Mouse (Mus musculus) erythroid progenitor cell, adult 5-6 weeks (primary cell): ENCODE results near the gene Kank2. TPM values are rescaled to one million over a fixed set of nuclear protein-coding genes. Genes with fewer than 3 reads are reported as not detected.

Experiments
- ATAC-seq: replicated peaks from 2 replicates; pipeline ENCODE4 v1.8.0; 2016; ENCODE audit warnings: moderate number of reproducible peaks, mild to moderate bottlenecking, moderate TSS enrichment, inconsistent platforms; ENCODE audit not compliant: poor library complexity, low FRiP score, severe bottlenecking
- total RNA-seq, 2 experiments: library from RNA; stranded (forward) in 1 of 2; stranded (reverse) in 1 of 2; fragments of 150-400 nt in 1 of 2; fragments of 186-747, 209-891 nt in 1 of 2; gene quantifications; 2 replicates each; pipeline versions ENCODE4 v1.2.3 to v1.2.4; 2015 to 2017; ENCODE audit warnings: low replicate concordance in 2 of 2

Kank2 gene
- total RNA-seq (2015; ENCODE audit: low replicate concordance), result not detected in 2 replicates
- 0.51 TPM in 1 of 2 replicates, not detected in the other for total RNA-seq (2017; ENCODE audit: low replicate concordance)

DNA sequence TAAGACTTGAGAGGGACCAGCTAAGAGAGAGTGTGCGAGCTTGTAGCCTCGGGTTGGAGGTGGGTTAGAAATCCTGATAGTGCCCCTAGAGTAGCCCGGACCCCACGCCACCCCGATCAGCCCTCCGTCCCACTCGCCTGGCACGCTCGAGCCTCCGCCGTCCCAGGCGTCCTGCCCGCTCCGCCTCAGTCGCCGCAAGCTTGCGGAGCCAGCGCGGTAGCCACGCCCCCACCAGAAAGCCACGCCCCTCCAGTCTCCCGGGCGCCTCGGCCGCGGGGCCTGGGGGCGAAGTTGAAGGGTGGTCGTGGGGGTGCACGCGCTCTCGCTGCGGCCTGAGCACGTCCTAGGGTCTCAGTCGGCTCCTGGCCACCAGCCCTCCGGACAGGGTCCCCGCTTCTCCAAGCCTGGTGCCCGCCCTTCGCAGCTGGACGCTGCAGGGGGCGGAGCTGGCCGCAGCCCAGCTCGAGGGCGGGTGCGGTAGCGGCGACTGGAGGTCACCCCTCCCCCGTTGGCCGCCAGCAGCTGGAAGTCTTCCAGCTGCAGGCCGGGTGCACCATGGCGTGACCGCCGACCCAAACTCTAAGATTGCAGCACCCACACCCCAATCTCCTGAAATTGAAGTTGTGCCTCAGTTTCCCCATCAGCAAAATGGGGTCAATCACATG is at the start of gene Kank2:
Gene Kank2 (minus strand): TSS at position 400 of the 665 bp plus-strand sequence.
- peak; percentile 72 for ATAC-seq

DNA sequence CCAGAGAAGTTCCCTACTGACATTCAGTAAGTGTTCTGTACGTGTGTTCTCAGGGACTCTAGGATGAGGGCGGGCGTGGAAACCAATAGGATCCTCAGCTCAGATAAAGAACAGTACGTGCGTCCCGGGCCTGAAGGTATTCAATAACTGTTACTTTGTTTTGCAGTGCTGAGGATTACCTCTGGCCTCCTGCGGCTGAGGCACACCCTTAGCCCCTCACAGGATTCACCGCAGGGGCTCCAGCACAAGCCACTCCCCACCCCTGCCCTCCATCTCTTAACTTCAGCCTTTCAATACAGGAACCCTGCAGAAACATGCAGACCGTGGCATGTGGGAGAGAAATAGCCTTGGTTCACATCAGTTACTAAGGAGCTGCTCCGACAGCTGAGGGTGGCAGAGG is 49.4 kb upstream of the Kank2 start:
- ATAC-seq, result no peak

DNA sequence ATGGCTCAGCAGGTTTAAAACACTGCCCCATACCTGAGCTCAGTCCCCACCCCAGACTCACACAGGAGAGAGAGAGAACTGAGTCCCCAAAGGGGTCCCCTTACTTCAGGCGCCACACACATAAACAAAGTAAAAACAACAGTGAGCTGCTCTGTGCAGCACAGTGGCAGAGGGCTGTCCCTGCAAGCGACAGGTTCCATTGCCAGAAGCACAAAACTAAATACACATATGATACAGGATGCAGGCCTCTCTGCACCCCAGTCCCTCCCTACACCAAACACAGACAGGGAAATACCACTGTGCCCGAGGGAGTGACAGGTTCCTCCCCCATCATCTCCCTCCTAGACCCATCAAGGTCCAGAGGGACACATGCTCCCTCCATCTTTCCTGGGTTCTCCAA is 48.9 kb upstream of the Kank2 start:
- ATAC-seq, result no peak

DNA sequence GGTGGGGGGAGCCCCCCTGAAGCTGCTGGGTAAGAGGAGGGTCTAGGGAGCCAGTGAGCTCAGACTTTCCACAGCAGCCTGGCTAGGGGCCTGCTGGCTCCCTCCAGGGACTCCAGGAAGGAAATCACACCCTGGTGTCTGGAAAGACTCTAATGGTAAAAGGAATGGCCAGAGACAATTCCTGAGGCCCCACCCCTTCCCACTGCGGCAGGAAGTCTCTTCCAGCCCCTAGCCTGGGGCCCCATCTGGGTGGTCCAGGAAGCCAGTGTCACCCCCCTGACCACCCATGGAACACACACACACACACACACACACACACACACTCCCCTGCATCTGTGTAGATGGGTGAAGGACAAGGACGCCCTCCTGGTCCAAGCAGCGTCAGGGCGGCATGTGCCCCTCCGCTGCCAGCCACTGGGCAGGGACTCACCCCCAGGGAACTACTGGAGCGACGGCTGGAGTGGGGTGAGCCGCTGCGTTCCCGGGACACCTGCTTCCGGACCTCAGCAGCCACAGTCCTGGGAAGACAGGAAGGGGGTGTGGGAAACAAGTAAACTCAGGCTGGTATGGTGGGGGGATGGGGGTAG is 48.3 kb upstream of the Kank2 start:
- no peak for ATAC-seq

GRCm38 (mm10) chr9:21845381-21846080 is 47.0 kb upstream of the Kank2 start:
- ATAC-seq, result no peak

DNA sequence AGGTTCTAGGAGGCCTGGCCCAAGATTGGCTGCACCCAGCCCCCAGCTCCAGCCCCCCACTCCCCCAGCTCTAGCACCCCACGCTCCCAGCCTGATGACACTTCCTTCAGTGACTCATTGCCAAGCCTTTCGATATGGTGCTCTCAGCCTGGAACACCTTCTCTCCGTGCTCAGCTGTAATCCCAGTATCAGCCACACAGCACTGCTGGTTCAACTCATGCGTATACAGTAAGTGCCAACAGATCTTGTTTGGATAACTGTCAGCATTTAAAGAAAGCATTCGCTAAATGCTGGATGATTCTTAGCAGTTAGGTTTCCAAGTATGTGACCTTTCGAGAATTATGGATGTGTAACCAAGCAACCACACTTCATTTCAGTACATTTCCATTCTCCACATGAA is 44.5 kb upstream of the Kank2 start:
- ATAC-seq, result no peak

DNA sequence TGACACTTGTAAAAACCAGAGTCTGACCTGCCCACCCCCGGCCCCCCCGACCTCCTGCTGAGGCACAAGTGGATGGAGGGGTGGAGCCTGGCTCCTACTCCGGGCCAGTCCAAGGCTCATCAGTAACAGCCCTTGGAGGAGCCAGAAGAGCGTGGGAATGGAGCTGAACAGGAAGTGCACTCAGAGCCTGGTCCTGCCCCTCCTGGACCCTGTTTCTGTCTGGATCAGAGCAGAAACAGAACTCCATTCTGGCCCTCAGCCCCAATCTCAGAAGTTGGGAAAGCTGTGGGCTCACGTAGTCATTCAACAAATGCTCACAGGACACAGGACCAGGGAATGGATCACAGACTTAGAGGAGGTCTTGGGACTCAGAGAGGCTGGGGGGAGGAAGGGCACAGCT is 43.8 kb upstream of the Kank2 start:
- ATAC-seq, result no peak

GRCm38 (mm10) chr9:21841340-21841739 is 42.8 kb upstream of the Kank2 start:
- no peak for ATAC-seq

DNA sequence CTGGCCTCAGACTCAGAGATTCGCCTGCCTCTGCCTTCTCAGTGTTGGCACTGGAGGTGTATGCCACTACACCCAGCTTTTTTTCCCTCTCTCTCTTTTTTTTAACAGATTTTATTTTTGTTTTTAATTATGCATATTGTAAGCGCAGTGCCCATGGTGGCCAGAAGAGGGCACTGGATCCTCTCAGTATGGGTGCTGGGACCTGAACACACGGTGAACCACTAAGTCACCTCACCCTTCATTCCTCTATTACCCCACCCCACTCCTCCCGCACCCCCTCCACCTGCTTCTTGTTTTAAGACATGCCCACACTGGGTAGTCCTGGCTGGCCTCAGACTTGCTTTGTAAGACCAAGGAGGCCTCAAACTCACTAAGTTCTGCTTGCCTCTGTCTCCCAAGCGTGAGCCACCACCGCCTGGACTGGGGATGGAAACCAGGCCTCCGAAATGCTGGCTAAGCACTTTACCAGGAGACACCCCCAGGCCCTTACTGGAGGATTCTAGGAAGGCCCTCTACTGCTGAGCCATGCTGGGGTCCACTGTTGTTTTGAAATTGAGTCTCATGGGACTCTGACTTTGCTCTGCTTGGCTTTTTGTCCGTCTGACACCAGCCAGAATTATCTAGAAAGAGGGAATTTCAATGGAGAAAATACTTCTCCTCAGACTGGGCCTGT is 41.7 kb upstream of the Kank2 start:
- ATAC-seq, result 0 out of 2 replicates have a peak, but pooled peaks have one; percentile 35

DNA sequence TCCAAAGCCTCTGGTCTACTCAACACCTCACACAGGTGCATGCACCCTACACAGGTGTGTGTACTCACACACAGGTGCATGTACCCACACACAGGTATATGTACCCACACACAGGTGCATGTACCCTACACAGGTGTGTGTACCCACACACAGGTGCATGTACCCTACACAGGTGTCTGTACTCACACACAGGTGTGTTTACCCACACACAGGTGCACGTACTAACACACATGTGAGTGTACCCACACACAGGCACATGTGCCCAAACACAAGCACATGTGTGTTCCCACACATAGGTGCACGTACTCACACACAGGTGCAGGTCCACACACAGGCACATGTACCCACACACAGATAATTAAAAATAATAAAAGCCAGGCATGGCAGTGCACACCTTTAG is 39.1 kb upstream of the Kank2 start:
- no peak for ATAC-seq

DNA sequence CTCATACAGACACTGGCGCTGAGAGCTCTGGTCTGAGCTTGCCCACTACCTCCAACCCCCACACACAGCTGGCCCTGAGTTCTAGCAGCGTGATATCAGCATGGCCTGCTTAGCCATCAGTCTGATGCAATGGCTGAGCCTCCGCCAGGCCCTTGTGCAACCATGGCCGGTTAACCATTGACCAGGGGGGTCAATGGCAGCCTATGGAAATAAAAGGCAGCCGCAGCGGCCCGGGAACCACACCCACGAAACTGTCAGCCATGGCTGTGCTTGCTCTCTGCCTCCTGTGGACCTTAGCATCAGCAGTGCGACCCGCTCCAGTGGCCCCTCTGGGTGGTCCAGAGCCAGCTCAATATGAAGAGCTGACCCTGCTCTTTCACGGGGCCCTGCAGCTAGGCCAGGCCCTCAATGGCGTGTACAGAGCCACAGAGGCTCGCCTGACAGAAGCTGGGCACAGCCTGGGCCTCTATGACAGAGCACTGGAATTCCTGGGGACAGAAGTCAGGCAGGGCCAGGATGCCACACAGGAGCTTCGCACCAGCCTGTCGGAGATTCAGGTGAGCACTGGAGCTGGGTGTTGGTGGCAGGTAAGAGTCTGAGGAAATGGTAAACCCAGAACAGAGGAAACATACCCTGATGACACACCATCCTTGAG is 36.8 kb upstream of the Kank2 start, which contains the start of gene Angptl8:
Gene Angptl8 (plus strand): TSS at position 253 of the 655 bp plus-strand sequence.
- ATAC-seq, result no peak

GRCm38 (mm10) chr9:21831558-21832240 is 33.2 kb upstream of the Kank2 start:
- ATAC-seq, result no peak

DNA sequence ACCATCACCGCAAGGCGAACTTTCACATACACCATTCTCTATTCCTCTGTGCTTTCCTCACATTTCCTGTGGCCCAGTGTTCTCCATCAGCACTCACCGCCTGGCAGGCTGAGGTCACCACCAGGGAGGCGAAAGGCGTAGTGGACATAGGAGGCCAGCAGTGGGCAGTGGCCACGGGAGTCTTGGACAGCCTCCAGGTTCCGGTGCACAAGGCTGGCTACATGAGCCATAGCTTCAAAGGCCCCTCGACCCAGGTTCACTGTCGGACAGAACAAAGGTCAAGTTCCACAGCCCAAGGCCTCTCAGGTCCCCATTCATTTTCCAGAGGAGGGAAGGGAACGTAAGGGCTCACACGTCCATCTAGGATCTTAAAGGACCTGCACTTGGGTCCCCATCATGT is 32.4 kb upstream of the Kank2 start:
- no peak for ATAC-seq

DNA sequence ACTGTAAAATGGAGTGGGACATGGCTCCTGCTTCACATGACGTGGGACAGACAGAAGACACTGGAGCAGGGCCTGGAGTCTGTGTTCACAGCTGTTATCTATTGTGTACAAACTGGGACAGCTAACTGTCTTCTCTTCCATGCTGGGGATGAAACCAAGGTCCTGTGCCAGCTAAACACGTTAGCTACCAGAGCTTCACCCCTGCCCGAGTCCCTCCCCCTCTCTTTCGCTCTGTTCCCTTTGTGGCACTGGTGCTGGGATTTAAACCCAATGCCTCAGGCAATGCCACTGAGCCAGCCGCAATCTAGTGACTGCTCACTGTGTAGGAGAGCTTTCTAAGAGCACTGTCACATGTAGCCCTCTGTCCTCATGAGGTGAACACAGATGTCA is 31.9 kb upstream of the Kank2 start:
- ATAC-seq, result no peak

- ATAC-seq, result no peak
Measured at GRCm38 (mm10) chr9:21829834-21830460, 31.4 kb upstream of the Kank2 start.

DNA sequence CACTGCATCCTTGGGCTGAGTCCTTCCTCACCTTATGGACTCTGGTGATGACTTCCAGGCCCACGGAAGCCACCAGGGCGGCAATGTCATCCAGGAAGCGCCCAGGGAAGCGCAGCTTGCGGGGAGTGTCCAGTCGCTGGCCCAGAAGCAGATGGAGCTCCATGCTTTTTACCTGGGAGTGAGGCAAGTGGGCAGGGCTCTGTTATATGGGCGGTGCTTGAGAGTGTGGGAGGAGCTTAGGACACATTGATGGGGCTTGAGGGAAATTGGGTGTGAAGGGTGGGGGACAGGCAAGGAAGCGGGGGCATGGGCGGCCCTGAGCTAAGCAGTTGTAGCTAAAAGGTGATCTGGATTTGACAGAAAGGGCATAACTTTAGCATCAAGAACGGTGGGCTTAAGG is 25.8 kb upstream of the Kank2 start:
- no peak for ATAC-seq

GRCm38 (mm10) chr9:21823957-21824356 is 25.4 kb upstream of the Kank2 start:
- no peak for ATAC-seq

- no peak for ATAC-seq
Measured at GRCm38 (mm10) chr9:21822686-21823085, 24.1 kb upstream of the Kank2 start.

DNA sequence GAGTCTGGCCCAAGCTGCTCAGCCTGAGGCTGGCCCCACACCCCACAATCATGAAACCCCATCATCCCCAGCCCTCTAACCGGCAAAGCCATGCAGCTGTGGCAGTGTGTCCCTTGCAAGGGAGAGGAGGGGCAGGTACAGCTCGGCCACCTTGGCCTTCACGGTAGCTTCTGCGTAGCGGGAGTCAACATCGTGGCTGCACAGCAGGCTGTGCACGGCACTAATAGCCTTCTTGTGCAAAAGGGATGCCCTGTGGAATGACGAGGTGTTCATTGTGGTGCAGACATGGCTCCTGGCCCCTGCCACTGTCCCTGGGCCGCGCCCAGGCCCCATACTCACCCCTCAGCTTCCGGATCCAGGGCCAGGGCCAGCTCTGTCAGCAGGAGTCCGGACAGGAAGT is 21.6 kb upstream of the Kank2 start:
- ATAC-seq, result no peak
